Mouse (Mus musculus) testis, adult 2 months (tissue): ENCODE measurements around the gene Lrrc71.

Experiments
- CTCF ChIP-seq: fragments of 200-500 bp; IDR thresholded peaks from 2 replicates; pipeline ENCODE4 v1.5.1; 2012; ENCODE audit warnings: low read depth, mild to moderate bottlenecking, inconsistent platforms, low read length, moderate library complexity; ENCODE audit not compliant: control insufficient read depth, insufficient read depth, insufficient replicate concordance
- POLR2A ChIP-seq: fragments of 200-500 bp; IDR thresholded peaks from 2 replicates; pipeline ENCODE4 v1.6.1; 2012; ENCODE audit warnings: low read depth, mild to moderate bottlenecking, inconsistent platforms, low read length, moderate library complexity; ENCODE audit not compliant: control insufficient read depth

DNA sequence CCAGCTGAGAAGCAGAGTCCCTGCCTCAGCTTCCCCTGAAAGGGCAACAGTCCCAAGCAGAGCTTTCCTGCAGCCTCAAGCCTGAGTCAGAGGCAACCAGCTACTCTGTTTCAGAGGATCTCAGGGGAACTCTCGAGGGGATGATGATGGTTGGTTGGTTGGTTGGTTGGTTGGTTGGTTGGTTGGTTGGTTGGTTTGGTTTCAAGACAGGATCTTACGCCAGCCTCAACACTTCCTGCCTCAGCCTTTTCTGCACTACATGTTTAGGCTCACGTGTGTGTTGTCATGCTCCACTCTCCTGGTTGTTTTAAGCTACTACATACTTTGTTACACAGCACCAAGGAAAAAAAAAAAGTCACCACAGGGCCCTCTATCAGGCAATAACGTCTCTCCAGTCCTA, 4.5 kb downstream of the Lrrc71 start:
- TF ChIP-seq CTCF (no peak), POLR2A (no peak)
